Mouse (Mus musculus): ENCODE data around the gene Tuba3a. TPM values are rescaled to one million over a fixed set of nuclear protein-coding genes. Genes with fewer than 3 reads are reported as not detected.
"Not testable (repeated sequence)": the region's sequence is repeated elsewhere in the genome, so short reads cannot be mapped to it uniquely, and the experiment has no call there.

Gene Tuba3a
- polyA plus RNA-seq, 1 experiment from 2014 or later = 0.19 TPM

DNA sequence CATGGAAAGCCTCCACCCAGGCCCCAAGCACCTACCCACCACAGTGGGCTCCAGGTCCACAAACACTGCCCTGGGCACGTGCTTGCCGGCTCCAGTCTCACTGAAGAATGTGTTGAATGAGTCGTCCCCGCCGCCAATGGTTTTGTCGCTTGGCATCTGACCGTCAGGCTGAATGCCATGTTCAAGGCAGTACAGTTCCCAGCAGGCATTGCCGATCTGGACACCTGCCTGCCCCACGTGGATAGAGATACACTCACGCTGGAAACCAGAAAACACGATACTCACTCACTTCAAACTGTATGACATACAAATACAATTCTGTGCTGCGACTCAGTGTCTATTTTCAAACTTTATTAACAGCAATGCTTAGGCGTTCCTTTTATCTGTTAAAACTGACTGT, 3.1 kb downstream of the Tuba3a start:
- H3K4me3 ChIP-seq (replicated peaks); ATAC-seq (replicated peaks; ENCODE audit: low FRiP score); H3K36me3 ChIP-seq; H3K9me3 ChIP-seq (replicated peaks); H3K27ac ChIP-seq; H3K4me2 ChIP-seq; H3K27me3 ChIP-seq; H3K4me1 ChIP-seq; H3K9ac ChIP-seq: not testable (repeated sequence)
- 93% methylated on average over 13 of the region's 13 CpGs for WGBS

DNA sequence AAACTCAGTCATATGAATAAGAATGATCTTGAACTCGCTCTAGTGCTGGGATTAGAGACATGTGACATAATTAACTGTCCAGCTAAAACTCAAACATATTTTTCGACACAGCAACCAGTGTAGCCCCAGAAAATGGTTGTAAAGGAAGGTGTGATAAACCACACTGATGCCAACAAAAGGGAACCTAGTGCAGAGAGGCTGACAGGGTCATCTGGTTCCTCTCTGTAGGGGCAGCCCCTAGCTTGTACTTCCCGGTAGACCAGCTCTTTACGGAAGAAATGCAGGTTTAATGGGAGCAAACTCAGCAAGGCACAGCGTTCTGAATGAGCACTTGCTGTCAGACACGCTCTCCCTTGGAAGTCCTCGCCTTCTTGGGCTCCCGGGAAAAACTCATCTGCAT, 6.1 kb downstream of the Tuba3a start:
- H3K9ac ChIP-seq = no peak overlapping the region
- no peak overlapping the region for H3K4me3 ChIP-seq (replicated peaks)
- no peaks in the 10 kb centered on the region for H3K9me3 ChIP-seq (replicated peaks)
- ATAC-seq (replicated peaks; ENCODE audit: low FRiP score) = no peak
- no peaks in the 10 kb centered on the region for H3K36me3 ChIP-seq
- no peaks in the 10 kb centered on the region for H3K27me3 ChIP-seq
- no peak overlapping the region for H3K27ac ChIP-seq
- no peak overlapping the region for H3K4me2 ChIP-seq
- peaks cover 3% of the 10 kb centered on the region; the same call in 1 of the 2 replicates for H3K4me1 ChIP-seq
- WGBS = 59% methylated on average over 8 of the region's 8 CpGs

DNA sequence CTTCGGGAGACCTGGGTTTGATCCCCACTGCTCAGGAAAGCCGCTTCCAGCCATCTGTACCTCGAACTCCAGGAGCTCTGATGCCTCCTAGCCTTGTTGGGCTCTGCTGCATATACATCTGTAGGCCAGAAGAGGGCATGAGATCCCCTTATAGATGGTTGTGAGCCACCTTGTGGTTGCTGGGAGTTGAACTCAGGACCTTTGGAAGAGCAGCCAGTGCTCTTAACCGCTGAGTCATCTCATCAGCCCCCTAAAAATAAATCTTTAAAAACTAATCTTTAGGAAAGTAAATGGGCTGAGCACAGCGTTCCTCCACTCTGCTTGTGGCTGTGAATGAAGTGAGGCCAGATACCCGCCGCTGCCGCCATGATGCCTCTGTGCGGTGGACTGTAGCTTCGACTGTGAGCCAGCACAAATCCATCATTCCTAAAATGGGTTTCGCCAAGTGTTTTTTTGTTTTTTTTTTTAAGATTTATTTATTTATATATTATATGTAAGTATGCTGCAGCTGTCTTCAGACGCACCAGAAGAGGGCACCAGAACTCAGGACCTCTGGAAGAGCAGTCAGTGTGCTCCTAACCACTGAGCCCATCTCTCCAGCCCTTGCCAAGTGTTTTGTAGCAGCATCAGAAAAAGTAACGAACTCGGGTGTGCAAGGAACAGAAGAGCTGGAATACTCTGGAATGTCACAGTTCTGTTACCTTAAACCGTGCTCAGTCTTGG, 10.8 kb downstream of the Tuba3a start:
- no peak for ATAC-seq (replicated peaks; ENCODE audit: low FRiP score)
- Histone ChIP-seq H3K9ac (no peak overlapping the region), H3K4me2 (no peak overlapping the region), H3K4me1 (peaks cover 7% of the 10 kb centered on the region), H3K27ac (no peak overlapping the region), H3K27me3 (0 out of 2 replicates have a peak, but pooled peaks cover 3% of the 10 kb centered on the region), H3K9me3 (replicated peaks) (no peaks in the 10 kb centered on the region), H3K36me3 (no peaks in the 10 kb centered on the region), H3K4me3 (replicated peaks) (no peak overlapping the region)
- WGBS = 57% methylated on average over 15 of the region's 15 CpGs

DNA sequence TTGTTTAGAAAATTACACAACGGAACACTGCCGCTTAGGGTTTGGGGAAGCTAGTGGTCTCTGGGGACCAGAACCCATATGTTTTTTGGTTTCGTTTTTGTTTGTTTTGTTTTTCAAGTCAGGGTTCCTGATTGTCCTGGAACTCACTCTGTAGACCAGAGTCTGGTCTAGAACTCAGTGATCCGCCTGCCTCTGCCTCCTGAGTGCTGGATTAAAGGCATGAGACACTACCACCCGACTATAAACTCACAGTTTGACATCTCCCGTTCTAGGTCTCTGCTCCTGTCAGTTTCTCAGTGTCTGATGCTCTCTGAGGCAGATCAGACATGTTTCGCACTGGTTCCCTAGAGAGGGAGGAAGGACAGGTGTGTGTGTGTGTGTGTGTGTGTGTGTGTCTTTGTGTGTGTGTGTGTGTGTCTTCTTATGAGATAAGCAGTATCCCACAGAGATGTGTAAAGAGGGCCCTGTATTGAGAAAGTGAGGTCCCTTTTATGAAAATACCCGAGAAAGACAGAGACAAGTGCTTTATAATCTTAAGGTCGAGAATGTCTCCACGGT, 13.5 kb downstream of the Tuba3a start:
- WGBS = 72% methylated on average over 10 of the region's 10 CpGs

DNA sequence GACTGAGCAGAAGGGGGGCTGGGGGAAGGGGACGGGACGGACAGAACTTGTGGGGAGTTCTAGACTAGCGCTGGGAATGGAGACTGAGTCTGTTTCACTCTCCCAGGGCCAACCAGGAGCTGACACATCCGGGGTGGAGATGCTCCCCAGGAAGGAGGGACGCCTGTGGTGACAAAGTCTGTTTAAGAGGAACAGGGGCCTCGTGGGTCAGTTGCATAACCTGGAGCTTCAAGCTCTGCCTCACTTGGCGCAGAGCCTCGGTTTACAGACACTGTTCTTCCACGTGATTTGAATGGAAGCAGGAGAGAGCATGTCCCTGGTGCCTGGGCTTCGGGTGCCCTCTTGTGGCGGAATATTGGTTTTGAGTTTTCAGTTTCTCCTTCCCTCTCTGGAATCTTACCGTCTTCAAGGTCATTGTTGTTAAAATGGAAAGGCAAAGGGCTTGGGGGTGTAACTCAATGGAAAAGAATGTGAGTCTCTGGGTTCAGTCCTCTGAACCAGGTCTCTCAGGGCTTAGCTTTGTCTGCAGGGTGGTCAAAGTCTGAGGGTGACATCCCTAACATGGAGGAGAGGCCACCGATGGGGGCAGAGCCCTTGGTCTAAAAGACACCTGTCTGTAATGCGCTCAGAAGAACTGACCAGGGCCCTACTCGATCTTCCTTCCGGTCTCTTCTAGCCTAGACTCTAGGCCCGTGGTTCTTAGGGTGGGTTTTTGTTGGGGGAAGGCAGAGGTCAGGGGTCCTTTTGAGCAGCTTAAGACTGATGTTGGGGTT, 14.2 kb downstream of the Tuba3a start:
- Histone ChIP-seq H3K4me2 (peak overlapping the region; percentile 53), H3K4me3 (replicated peaks) (peak overlapping the region; percentile 15; the same call in 1 of the 2 replicates), H3K4me1 (peaks cover 7% of the 10 kb centered on the region), H3K27ac (no peak overlapping the region), H3K27me3 (peaks cover 3% of the 10 kb centered on the region; the same call in 1 of the 2 replicates), H3K36me3 (no peaks in the 10 kb centered on the region), H3K9ac (no peak overlapping the region; the same call in 1 of the 2 replicates), H3K9me3 (replicated peaks) (no peaks in the 10 kb centered on the region)
- peak; percentile 85 for ATAC-seq (replicated peaks; ENCODE audit: low FRiP score)
- 19% methylated on average over 17 of the region's 17 CpGs for WGBS

More for the DNA sequence above, 13.5 kb downstream of the Tuba3a start:
- no peak overlapping the region for H3K27ac ChIP-seq
- peaks cover 7% of the 10 kb centered on the region for H3K4me1 ChIP-seq
- no peak for ATAC-seq (replicated peaks; ENCODE audit: low FRiP score)
- H3K36me3 ChIP-seq = no peaks in the 10 kb centered on the region
- H3K9me3 ChIP-seq (replicated peaks) = no peaks in the 10 kb centered on the region
- 0 out of 2 replicates have a peak, but pooled peaks cover 3% of the 10 kb centered on the region for H3K27me3 ChIP-seq
- H3K9ac ChIP-seq = no peak overlapping the region
- H3K4me3 ChIP-seq (replicated peaks) = no peak overlapping the region
- H3K4me2 ChIP-seq = peak overlapping the region; percentile 53; the same call in 1 of the 2 replicates

DNA sequence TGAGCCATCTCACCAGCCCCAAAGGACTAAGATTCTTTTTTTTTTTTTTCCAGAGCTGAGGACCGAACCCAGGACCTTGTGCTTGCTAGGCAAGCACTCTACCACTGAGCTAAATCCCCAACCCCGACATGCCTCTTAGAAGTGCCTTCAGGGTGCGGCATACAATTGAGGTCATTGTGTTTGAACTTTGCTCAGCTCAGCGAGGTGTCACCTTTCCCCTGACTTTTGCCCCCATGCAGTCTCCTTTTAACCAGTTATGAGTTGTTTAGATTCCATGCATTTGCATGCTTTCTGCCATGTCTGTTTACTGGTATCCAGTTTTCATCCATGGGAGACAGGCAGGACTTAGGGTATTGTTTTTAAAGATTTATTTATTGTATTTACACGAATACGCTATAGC, 17.0 kb downstream of the Tuba3a start:
- ATAC-seq (replicated peaks; ENCODE audit: low FRiP score) = no peak
- WGBS = 50% methylated on average over 6 of the region's 6 CpGs
- H3K4me1 ChIP-seq = peaks cover 7% of the 10 kb centered on the region
- no peak overlapping the region for H3K27ac ChIP-seq
- H3K9me3 ChIP-seq (replicated peaks) = no peaks in the 10 kb centered on the region
- H3K4me3 ChIP-seq (replicated peaks) = no peak overlapping the region
- H3K4me2 ChIP-seq = no peak overlapping the region
- H3K36me3 ChIP-seq = no peaks in the 10 kb centered on the region
- peaks cover 3% of the 10 kb centered on the region; the same call in 1 of the 2 replicates for H3K27me3 ChIP-seq
- no peak overlapping the region for H3K9ac ChIP-seq

DNA sequence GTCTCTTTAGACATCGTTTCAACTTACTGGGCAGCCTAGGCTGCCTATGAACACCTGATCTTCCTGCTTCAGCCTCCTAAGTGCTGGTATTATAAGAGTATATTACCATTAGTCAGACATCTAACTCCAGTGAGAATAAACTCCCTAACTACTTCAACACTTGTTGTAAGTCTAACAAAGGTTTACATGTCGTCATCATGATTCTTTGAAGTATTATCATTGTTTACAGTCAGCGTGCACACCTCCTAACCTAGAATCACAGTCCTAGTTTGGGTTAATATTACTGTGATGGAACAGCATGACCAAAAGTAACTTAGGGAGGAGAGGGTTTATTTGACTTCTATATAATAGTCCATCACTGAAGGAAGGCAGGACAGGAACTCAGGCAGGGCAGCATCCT, 18.4 kb downstream of the Tuba3a start:
- Histone ChIP-seq H3K9me3 (replicated peaks) (no peaks in the 10 kb centered on the region), H3K4me1 (peaks cover 7% of the 10 kb centered on the region), H3K27me3 (peaks cover 3% of the 10 kb centered on the region; the same call in 1 of the 2 replicates), H3K36me3 (no peaks in the 10 kb centered on the region), H3K4me2 (no peak overlapping the region), H3K4me3 (replicated peaks) (no peak overlapping the region), H3K9ac (no peak overlapping the region), H3K27ac (no peak overlapping the region)
- no peak for ATAC-seq (replicated peaks; ENCODE audit: low FRiP score)
- WGBS = 84% methylated on average over 3 of the region's 3 CpGs

DNA sequence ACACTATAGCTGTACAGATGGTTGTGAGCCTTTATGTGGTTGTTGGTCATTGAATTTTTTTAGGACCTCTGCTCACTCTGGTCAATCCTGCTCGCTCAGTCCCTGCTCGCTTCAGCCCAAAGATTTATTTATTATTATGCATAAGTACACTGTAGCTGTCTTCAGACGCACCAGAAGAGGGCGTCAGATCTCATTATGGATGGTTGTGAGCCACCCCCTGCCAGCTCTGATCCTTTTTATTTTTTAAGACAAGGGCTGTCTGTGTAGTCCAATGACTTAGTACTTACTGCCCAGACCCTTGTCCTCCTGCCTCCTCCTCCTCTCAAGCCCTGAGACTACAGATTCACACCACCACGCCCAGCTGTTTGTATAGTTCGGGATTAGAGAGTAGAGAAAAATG, 19.2 kb downstream of the Tuba3a start:
- H3K4me3 ChIP-seq (replicated peaks); H3K27me3 ChIP-seq; H3K27ac ChIP-seq; H3K36me3 ChIP-seq; H3K9ac ChIP-seq; H3K9me3 ChIP-seq (replicated peaks); H3K4me2 ChIP-seq; ATAC-seq (replicated peaks; ENCODE audit: low FRiP score); H3K4me1 ChIP-seq: not testable (repeated sequence)
- WGBS = 69% methylated on average over 6 of the region's 6 CpGs

DNA sequence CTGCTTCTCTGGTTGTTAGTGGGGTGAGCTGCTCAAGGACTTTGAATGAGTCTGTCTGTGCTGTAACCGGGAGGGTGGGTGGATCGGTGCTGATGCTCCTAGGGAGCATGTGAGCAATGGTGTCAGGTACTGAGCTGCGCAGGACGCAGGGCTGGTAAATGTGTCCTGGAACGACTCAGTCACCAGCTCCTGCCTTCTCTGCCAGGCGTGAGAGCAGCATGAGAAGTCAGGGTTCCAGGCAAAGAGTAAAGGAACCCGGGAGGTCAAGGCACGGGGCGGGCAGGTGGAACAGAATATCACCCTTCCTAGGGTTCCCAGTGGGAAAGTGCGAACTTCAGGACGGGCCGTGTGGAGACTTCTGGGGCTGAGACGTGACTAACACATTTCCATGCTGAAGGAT, 19.8 kb downstream of the Tuba3a start:
- H3K27ac ChIP-seq = no peak overlapping the region
- WGBS = 72% methylated on average over 13 of the region's 13 CpGs
- H3K9me3 ChIP-seq (replicated peaks) = no peaks in the 10 kb centered on the region
- H3K27me3 ChIP-seq = no peaks in the 10 kb centered on the region; the same call in 1 of the 2 replicates
- no peak overlapping the region for H3K9ac ChIP-seq
- no peaks in the 10 kb centered on the region for H3K36me3 ChIP-seq
- no peak overlapping the region for H3K4me3 ChIP-seq (replicated peaks)
- ATAC-seq (replicated peaks; ENCODE audit: low FRiP score) = no peak
- H3K4me2 ChIP-seq = no peak overlapping the region
- H3K4me1 ChIP-seq = no peaks in the 10 kb centered on the region

DNA sequence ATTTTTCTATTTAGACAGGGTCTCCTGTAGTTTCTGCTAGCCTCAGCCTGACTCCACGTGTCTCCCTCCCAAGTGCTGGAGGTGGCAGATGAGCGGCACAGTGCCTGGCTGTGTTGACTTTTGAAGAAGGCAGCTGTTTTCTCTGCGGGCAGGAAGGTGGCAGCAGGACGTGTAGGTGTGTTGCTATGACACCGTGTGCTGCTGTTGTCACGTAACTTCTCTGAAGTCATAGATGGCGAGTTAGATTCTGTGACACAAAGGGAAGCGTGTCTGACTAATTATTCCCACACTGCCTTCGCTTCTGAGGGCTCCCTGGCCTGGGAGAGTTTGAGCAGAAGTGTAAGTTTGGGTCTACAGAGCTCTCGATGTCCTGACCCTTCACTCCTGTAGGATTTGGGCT, 20.6 kb downstream of the Tuba3a start:
- no peaks in the 10 kb centered on the region for H3K4me1 ChIP-seq
- no peak overlapping the region for H3K27ac ChIP-seq
- H3K4me2 ChIP-seq = no peak overlapping the region
- 42% methylated on average over 10 of the region's 10 CpGs for WGBS
- no peak for ATAC-seq (replicated peaks; ENCODE audit: low FRiP score)
- no peaks in the 10 kb centered on the region; the same call in 1 of the 2 replicates for H3K27me3 ChIP-seq
- no peak overlapping the region for H3K4me3 ChIP-seq (replicated peaks)
- H3K9me3 ChIP-seq (replicated peaks) = no peaks in the 10 kb centered on the region
- H3K9ac ChIP-seq = no peak overlapping the region
- no peaks in the 10 kb centered on the region for H3K36me3 ChIP-seq

DNA sequence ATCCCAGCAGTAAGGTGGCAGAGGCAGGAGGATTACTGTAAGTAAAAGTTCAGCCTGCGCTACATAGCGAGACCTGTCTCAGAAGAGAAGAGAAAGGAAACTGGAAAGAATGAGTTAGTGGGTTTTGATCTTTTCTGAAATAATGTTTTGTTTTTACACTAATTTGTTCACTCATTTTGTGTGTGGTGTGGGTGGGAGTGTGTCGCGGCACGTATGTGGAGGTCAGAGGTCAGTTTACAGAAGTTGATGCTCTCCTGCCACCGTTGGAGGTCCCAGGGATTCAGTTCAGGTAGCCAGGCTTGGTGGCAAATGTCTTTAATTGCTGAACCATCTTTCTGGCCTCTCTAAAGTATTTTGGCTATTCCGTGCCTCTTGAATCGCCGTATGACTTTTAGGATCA, 21.6 kb downstream of the Tuba3a start:
- H3K36me3 ChIP-seq = no peaks in the 10 kb centered on the region
- no peak overlapping the region for H3K4me3 ChIP-seq (replicated peaks)
- H3K4me1 ChIP-seq = no peaks in the 10 kb centered on the region
- H3K27ac ChIP-seq = no peak overlapping the region
- no peak for ATAC-seq (replicated peaks; ENCODE audit: low FRiP score)
- H3K4me2 ChIP-seq = no peak overlapping the region
- H3K27me3 ChIP-seq = no peaks in the 10 kb centered on the region; the same call in 1 of the 2 replicates
- H3K9me3 ChIP-seq (replicated peaks) = no peaks in the 10 kb centered on the region
- 83% methylated on average over 9 of the region's 9 CpGs for WGBS
- no peak overlapping the region for H3K9ac ChIP-seq

DNA sequence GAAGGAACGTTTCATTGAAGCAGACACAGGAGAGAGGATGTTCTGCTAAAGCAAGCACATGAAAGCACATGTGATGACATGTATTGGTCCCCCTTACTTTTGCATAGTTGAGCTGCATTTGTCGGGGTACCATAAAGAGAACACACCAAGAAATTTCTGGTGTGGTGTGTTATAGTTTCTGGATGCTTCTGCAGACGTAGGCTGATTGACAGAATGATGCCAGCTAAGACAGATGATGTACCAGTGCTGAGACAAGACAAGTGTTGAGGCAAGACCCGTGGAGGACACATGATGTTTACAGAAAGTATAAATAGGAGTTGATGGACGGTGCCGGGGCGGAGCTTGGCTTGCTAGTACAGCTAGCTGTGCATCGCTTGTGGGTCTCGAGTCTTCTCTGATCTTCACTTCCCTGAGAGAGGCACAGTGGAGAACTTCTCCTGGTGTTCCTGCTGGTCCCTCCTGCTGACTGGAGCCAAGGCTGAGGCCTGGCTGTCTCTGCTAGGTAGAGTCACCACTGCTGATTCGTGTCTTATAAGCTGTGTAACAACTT, 25.8 kb downstream of the Tuba3a start:
- 80% methylated on average over 10 of the region's 10 CpGs for WGBS
- no peak for ATAC-seq (replicated peaks; ENCODE audit: low FRiP score)
- Histone ChIP-seq H3K27ac (no peak overlapping the region), H3K4me1 (no peaks in the 10 kb centered on the region), H3K4me2 (no peak overlapping the region), H3K4me3 (replicated peaks) (no peak overlapping the region), H3K9ac (no peak overlapping the region), H3K27me3 (no peaks in the 10 kb centered on the region), H3K9me3 (replicated peaks) (no peaks in the 10 kb centered on the region), H3K36me3 (no peaks in the 10 kb centered on the region)

Data from kidney, embryonic 15.5 days (tissue).